Mouse (Mus musculus) embryonic stem cell, embryonic (primary cell): Measurements from ENCODE around the gene 2310039H08Rik.

ENCODE experiments used
- CTCF ChIA-PET, 4 experiments: fragments of 300-600 bp in 2 of 4; fragments of 350-600 bp in 2 of 4; sonication (Branson Sonifier 250); formaldehyde crosslinking; loops; one replicate each; lab custom pipeline; 2022; ENCODE audit warnings: inconsistent platforms in 2 of 4; lab: Charles Lee
- POLR2A ChIA-PET, 4 experiments: fragments of 300-600 bp in 2 of 4; fragments of 350-600 bp in 2 of 4; sonication (Branson Sonifier 250); formaldehyde crosslinking; loops; one replicate each; lab custom pipeline; 2022; ENCODE audit warnings: antibody characterized with exemption in 4 of 4, inconsistent platforms in 1 of 4; lab: Charles Lee

The 2310039H08Rik gene

DNA sequence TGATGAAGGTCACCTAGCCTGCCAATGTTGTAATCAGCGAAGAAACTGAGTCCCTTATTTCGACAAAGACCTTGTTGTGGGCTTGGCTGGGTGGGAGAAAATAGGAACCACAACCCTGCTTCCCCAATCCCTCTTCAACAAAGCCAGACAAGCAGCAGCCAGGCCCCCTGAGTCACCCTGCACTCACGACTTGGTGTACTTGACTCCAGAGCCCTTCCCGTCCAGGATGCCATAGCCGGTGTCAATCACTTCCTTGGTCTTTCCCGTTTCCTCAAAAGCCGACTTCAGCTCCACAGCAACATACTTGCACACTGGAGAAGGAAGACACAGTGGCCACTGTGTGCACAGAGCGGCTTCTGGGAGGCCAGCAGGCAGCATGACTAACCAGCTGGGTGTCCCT, 25.2 kb upstream of the 2310039H08Rik start:
- POLR2A ChIA-PET, result interaction anchor here in 2 of 4 experiments (0.7 to 2.5 kb wide), 5 partner anchors 13 to 100 kb away, joined by 3 to 11 read pairs (median 4); partner anchors contain the start of gene 2310039H08Rik (in 1 of the 2)
- CTCF ChIA-PET, result interaction anchor here in 2 of 4 experiments (0.6 to 1.6 kb wide), 3 partner anchors 11 to 220 kb away, joined by 3 to 11 read pairs (median 5); no protein-coding TSS in a partner anchor

DNA sequence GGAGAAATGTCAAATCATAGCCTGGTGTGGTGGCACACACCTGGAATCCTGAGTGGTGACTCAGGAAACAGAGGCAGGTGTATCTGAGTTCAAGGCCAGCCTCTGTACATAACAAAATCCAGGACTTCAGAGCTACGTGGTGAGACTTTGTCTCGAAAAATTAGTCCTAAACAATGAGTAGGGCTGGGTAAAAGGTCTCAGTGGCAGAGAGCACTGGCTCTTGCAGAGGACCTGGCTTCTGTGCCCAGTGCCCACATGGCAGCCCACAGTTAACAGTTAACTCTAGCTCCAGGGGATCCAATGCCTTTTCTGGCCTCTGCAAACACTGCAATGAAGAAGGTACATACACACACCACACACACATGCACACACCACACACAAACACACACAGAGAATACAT, 24.6 kb upstream of the 2310039H08Rik start:
- ChIA-PET CTCF (interaction anchor here in 2 of 4 experiments (0.6 to 1.6 kb wide), 3 partner anchors 11 to 221 kb away, joined by 3 to 11 read pairs (median 5); no protein-coding TSS in a partner anchor), POLR2A (interaction anchor here in 2 of 4 experiments (0.7 to 2.5 kb wide), 5 partner anchors 12 to 100 kb away, joined by 3 to 11 read pairs (median 4); partner anchors contain the start of gene 2310039H08Rik (in 1 of the 2))

DNA sequence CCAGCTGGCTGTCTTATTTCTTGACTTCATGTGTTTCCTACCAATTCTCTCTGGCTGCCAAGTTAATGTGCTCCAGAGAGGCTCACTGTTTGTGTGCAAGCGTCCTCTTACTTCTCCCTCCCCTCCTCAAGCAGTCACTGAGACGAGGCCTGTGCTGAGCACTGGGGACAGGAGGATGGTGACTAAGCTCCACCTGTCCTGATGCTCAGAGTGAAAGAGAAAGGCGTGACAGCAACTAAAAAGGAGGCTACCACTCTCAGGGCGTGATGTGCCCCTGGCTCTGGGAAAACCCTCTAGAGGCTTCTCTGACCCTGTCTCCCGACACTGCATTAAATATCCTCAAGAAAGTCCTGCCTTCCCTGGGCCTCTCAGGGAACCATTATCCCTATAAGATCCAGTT, 23.2 kb upstream of the 2310039H08Rik start:
- POLR2A ChIA-PET, result interaction anchor here in 1 of 4 experiments (1.5 to 2.5 kb wide), 2 partner anchors 23 to 141 kb away, joined by 10 to 11 read pairs; partner anchors contain the start of genes 2310039H08Rik and Tbcc

DNA sequence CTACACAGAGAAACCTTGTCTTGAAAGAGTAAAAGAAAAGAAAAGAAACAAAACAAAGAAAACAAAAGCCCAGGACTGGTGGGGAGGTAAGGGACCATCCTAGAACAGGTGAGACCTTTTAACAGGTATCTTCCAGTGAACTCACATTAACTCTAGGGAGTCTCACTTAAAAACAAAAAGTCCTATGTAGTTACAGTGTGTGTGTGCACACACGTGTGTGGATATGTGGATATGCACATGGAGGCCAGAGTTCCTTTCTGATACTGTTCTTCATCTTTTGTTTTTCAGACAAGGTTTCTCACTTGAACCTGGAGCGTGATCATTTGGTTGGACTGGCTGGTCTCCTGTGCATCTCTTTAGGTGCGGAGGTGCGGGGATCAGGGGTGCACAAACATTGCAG, 21.9 kb upstream of the 2310039H08Rik start:
- CTCF ChIA-PET, result no interaction called here

More for the DNA sequence above, 23.2 kb upstream of the 2310039H08Rik start:
- CTCF ChIA-PET, result no interaction called here

DNA sequence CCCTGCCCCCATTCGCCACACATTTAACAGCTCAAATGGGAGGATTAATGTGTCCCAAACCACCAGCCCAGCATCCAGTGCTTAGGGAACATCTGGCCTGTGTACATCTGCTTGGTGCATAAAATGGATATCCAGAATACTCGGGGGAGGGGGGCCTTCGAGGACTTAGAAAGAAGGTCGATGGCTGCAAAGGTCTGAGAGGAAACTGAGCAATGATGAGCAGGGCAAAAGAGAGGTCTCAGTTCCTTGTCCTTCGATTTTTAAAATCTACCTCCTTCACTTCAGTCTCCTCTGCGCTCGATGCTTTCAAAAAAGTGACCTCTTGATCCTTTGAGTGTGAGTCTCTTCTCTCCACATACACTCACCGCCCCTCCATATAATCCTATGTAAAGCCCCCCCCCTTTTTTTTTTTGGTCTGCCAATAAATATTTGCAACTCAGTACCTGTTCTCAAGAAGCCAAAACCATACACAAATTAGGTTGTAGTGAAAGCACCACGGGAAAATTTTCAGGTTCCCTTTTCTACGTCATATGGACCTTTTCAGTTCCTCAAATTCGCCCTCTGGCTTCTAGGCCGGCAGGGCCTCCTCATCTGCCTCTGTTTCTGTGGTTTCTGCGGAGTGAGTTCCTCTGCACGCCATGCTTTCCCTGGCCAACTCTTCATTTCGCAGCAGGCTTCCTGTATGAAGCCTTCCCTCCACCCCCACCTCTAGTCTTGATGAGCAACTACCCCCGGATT, 21.2 kb upstream of the 2310039H08Rik start:
- POLR2A ChIA-PET, result interaction anchor here (0.7 to 15.1 kb wide), 58 partner anchors 8 to 1164 kb away, joined by 3 to 235 read pairs (median 6); partner anchors contain the start of genes 2310039H08Rik (in 3 of the 4), Ppp2r5d (in 2 of the 4), Ptcra (in 2 of the 4) and Rpl7l1 (in 2 of the 4)
- CTCF ChIA-PET, result interaction anchor here in 3 of 4 experiments (0.6 to 1.6 kb wide), 13 partner anchors 10 to 1225 kb away, joined by 3 to 16 read pairs (median 4); partner anchors contain the start of genes Rpl7l1 (in 1 of the 3) and Tbcc (in 1 of the 3)

More for the DNA sequence above, 21.9 kb upstream of the 2310039H08Rik start:
- POLR2A ChIA-PET, result interaction anchor here in 1 of 4 experiments (15.1 kb wide), 1 partner anchor 24 kb away, joined by 235 read pairs; the partner anchor contains the start of gene 2310039H08Rik

DNA sequence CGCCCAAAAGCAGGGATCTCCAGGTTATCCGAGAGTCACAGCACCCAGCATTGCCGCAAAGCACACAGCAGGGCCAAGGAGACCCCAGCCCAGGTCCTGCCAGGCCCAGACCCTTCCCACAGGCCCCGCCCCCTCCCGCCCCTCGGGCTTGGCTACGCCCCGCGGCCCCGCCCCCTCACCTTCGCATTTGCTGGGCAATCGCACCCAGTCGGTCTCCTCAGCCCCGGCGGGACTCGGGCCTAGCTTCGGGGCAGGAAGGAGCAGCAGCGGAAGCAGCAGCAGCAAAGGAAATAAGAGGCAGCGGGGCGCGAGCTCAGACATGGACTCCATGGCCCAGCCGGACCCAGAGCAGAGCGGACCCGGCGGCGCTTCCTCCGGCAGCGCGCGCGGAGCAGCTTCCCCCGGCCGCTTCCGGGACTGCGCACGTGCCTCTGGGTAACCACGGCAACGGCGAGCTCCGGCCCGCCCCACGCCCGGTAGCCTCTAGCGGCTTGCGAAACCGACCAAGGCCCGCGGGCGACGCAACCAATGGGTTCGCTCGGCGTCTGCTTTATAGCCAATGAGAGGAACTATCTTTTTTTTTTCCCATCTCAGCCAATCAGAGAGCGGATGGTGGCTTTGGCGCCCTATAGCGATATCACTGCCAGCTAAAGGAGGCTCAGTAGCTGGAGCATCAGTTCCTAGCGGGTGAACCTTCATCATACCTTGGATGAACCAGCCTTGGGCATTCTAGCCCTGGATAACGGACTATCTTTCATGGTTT, 20.5 kb upstream of the 2310039H08Rik start, which contains the start of gene Cnpy3:
Gene Cnpy3, minus strand, starts transcription at position 421 of the 763 bp plus-strand sequence.
- ChIA-PET CTCF (interaction anchor here (0.6 to 1.6 kb wide), 17 partner anchors 9 to 1963 kb away, joined by 3 to 16 read pairs (median 4); partner anchors contain the start of genes Rpl7l1 (in 1 of the 4) and Tbcc (in 1 of the 4)), POLR2A (interaction anchor here (0.6 to 15.1 kb wide), 75 partner anchors 9 to 1165 kb away, joined by 3 to 235 read pairs (median 4); partner anchors contain the start of genes 2310039H08Rik (in 3 of the 4), Bicral (in 3 of the 4), Ptcra (in 3 of the 4) and Ppp2r5d (in 2 of the 4))

DNA sequence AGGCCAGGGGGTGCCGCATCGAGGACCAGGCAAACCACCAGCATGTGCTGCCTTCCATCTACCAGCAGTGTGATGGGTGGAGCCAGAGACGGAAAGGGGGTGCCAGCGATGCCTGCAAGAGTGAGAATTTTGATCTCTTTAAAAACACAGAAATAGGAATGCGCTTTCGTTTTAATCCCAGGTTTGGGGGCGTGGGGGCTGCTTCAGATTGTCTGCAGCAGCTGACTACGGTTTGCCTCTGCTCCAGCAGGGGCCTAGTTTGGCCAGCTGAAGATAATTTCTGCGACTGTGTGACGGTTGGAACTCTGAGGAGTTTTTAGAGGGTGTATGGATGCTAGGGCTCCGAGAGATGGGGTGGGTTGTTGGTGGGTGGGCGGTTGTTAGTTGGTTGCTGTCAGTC, 13.7 kb upstream of the 2310039H08Rik start:
- CTCF ChIA-PET, result interaction anchor here in 1 of 4 experiments (0.5 kb wide), 1 partner anchor 99 kb away, joined by 3 read pairs; no protein-coding TSS in a partner anchor
- POLR2A ChIA-PET, result interaction anchor here (0.7 to 15.1 kb wide), 4 partner anchors 14 to 52 kb away, joined by 3 to 235 read pairs (median 8); partner anchors contain the start of gene 2310039H08Rik (in 2 of the 4)

DNA sequence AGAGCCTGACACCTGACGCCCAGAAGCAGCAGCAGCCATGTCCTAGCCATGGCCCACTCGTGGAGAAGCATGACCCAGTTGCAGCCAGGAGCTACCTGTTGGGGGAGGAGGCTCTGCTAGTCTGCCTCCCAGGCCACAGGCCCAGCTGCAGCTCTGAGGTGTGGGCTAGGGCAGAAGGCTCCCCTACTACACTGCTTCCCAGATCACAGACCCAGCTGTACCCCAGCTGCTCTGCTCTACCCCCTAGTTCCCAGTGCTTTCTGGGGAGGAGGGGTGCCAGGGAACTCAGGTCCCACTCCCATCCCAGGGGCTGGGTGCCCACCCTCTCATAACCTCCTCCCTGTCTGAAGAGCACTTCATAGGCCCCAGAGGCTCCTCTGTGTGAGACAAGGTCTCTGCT, 8.9 kb upstream of the 2310039H08Rik start, which contains the start of gene Ptcra:
Gene Ptcra, minus strand, starts transcription at position 169 of the 400 bp plus-strand sequence.
- ChIA-PET CTCF (interaction anchor here in 1 of 4 experiments (1.0 kb wide), 1 partner anchor 53 kb away, joined by 4 read pairs; no protein-coding TSS in a partner anchor), POLR2A (interaction anchor here in 3 of 4 experiments (0.6 to 15.1 kb wide), 19 partner anchors 9 to 127 kb away, joined by 3 to 235 read pairs (median 4); partner anchors contain the start of genes 2310039H08Rik (in 3 of the 3), Cnpy3 (in 3 of the 3), Rpl7l1 (in 1 of the 3) and Tbcc (in 1 of the 3))

DNA sequence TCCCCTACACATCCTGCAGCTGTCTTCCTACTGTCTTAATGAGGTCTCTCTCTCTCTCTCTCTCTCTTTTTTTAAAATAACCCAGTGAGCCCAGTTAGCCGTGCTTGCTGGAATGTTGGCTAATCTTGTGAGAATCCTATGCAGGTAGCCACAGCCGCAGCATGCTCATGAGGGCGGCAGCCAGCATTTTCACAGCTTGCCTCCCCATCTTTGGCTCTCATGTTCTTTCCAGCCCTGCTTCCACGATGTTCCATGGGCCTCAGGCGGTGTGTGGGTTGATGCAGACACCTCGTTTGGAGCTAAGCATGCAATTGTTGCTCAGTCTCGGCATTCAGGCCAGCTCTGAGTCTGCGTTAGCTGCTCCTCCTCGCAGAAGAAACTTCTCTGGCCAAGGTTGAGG, 7.5 kb upstream of the 2310039H08Rik start:
- CTCF ChIA-PET, result interaction anchor here in 1 of 4 experiments (0.6 kb wide), 1 partner anchor 591 kb away, joined by 3 read pairs; no protein-coding TSS in a partner anchor
- POLR2A ChIA-PET, result interaction anchor here in 3 of 4 experiments (1.6 to 15.1 kb wide), 4 partner anchors 8 to 13 kb away, joined by 5 to 235 read pairs (median 12); partner anchors contain the start of genes 2310039H08Rik (in 1 of the 3) and Cnpy3 (in 1 of the 3)

DNA sequence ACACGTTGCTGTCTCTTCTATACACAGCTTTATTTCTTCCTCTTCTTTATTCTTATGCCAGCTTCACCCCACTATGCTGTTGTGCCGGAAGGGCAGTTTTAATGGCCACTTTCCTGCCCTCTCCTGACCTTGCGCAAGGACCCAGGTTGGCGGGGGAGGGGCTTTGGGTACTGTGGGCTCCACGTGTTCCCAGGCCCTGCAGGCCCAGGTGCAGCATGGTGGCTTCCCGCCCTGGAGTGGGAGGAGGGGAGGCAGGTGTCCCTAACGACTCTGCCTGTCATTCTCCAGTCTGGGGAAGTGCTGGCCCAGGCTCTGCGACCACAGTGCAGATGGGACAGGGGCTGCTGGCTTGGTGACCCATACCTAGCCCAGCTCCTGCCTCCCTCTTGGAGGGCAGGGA, 4.6 kb upstream of the 2310039H08Rik start:
- CTCF ChIA-PET, result no interaction called here
- POLR2A ChIA-PET, result interaction anchor here in 2 of 4 experiments (0.6 to 14.2 kb wide), 8 partner anchors 10 to 123 kb away, joined by 3 to 235 read pairs (median 4); partner anchors contain the start of genes Cnpy3 (in 1 of the 2), Ptcra (in 1 of the 2) and Tbcc (in 1 of the 2)

DNA sequence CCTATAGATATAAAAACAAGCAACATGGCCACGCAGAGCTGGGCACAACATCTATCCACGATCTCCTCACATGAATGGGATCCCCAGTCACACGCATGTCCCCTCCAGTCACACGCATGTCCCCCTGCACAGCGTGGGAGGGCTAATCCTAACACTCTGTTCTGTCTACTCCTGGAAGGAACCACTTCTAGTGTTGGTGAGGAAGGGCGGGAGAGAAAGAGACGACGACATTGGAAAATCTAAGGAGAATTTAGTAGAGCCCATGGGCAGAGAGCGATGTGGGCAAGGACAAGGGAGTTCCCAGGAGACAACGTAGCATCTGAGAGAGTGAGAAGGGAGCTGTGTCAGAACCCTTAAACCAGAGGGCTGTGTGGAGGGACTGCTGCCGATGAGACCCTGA, 1.9 kb upstream of the 2310039H08Rik start:
- ChIA-PET CTCF (interaction anchor here in 1 of 4 experiments (0.6 kb wide), 1 partner anchor 10 kb away, joined by 5 read pairs; no protein-coding TSS in a partner anchor), POLR2A (interaction anchor here in 3 of 4 experiments (0.6 to 14.2 kb wide), 21 partner anchors 11 to 128 kb away, joined by 3 to 235 read pairs (median 4); partner anchors contain the start of genes Cnpy3 (in 2 of the 3), Rpl7l1 (in 2 of the 3), Bicral (in 1 of the 3) and Gnmt (in 1 of the 3))

DNA sequence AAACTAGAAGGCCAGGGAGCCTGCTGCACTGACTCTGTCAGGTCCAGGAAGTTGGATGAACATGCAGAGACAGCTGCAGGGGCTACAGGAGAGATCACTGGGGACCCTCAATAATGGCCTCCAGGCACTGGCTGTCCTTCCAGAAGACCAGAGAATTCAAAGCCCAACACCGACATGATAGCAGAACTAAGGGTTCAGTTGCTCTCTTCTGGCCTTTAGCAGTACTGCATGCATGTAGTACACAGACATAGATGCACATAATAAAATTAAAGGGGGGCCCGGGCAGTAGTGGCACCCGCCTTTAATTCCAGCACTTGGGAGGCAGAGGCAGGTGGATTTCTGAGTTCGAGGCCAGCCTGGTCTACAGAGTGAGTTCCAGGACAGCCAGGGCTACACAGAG, 1.4 kb upstream of the 2310039H08Rik start:
- ChIA-PET POLR2A (interaction anchor here in 3 of 4 experiments (0.9 to 14.2 kb wide), 20 partner anchors 11 to 512 kb away, joined by 3 to 235 read pairs (median 4); partner anchors contain the start of genes Cnpy3 (in 2 of the 3), Rpl7l1 (in 2 of the 3), Gnmt (in 1 of the 3) and Mea1 (in 1 of the 3)), CTCF (interaction anchor here in 1 of 4 experiments (0.6 kb wide), 1 partner anchor 11 kb away, joined by 5 read pairs; no protein-coding TSS in a partner anchor)

DNA sequence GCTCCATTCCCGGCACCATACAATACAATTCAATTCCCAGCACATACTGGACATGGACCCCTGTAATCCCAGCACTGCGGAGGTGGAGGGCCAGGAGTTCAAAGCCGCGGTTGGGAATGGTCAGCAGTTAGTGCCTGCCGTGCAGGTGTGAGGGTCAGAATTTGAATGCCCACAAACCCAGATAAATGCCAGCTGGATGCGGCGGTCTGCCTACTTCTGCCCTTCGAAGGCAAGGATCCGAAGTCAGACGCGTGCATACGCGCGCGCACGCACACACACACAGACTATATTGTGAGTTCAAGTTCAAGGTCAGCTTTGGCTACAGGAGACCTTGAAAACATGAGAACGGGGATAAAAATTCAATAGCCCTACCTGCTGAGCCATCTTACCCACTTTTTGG, 819 bp upstream of the 2310039H08Rik start:
- ChIA-PET POLR2A (interaction anchor here (0.6 to 14.2 kb wide), 47 partner anchors 10 to 512 kb away, joined by 3 to 235 read pairs (median 7); partner anchors contain the start of genes Rpl7l1 (in 4 of the 4), Cnpy3 (in 3 of the 4), Tbcc (in 3 of the 4) and Gnmt (in 1 of the 4)), CTCF (interaction anchor here (0.5 to 1.5 kb wide), 4 partner anchors 13 to 1265 kb away, joined by 3 to 6 read pairs (median 3); partner anchors contain the start of gene Aars2 (in 1 of the 4))

DNA sequence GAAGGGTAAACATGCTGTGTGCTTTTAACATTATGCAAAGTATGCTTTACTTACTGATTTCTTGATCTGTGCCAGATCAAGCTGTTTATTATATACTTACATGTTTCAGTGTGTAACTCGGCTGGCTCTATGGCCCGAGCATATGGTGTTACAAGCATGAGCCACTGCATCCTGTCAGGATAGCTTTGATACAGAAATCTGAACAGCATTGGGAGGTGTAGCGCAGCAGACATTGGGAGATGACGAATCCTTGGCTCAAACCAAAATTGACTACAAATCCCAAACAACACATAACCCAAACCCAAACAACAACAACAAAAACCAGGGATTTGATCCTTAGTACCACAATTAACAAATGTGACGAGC, 414 bp upstream of the 2310039H08Rik start:
- ChIA-PET CTCF (interaction anchor here (0.5 to 1.5 kb wide), 11 partner anchors 12 to 1265 kb away, joined by 3 to 12 read pairs (median 3); partner anchors contain the start of genes Tbcc (in 2 of the 4), Aars2 (in 1 of the 4) and Bicral (in 1 of the 4)), POLR2A (interaction anchor here (0.6 to 14.2 kb wide), 77 partner anchors 8 to 513 kb away, joined by 3 to 235 read pairs (median 5); partner anchors contain the start of genes Rpl7l1 (in 4 of the 4), Tbcc (in 4 of the 4), Cnpy3 (in 3 of the 4) and Ptcra (in 3 of the 4))

DNA sequence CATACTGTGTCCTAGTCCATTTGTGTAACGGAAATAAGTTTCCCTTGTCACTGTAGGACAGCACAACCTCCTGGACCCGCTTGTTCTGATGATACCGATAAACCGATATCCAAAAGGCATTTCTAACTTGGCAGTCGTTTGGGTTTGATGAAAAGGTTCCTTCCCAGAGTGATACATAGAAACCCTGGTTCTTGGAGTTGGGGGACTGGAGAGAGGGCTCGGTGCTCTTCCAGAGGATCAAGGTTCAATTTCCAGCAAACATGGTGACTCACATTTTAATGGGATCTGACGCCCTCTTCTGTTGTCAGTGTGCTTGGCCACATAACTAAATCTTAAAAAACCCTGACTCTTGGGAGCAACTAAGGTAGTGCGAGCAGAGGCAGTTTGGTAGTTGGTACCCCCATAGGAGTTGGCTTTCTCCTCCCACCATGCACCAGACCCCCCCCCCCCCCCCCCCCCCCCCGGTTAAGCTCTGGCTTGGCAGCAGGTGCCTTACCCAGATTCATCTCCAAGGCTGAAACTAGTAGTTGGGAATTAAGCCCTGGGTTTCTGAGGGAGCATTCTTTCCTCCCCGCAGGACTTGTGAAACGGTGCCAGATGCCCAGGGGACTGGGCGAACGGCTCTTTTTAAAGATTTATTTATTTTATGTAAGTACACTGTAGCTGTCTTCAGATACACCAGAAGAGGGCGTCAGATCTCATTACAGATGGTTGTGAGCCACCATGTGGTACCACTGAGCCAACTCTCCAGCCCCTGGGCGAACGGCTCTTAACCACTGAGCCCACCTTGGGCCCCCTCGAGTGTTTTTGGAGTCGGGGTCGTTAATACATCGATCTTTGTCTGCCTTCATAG, 1.1 kb downstream of the 2310039H08Rik start:
- POLR2A ChIA-PET, result interaction anchor here (0.6 to 14.2 kb wide), 78 partner anchors 8 to 1260 kb away, joined by 3 to 235 read pairs (median 4); partner anchors contain the start of genes Cnpy3 (in 3 of the 4), Ptcra (in 3 of the 4), Rpl7l1 (in 3 of the 4) and Tbcc (in 2 of the 4)
- CTCF ChIA-PET, result interaction anchor here (0.6 to 1.5 kb wide), 7 partner anchors 23 to 381 kb away, joined by 3 to 5 read pairs (median 3); partner anchors contain the start of gene Tbcc (in 1 of the 4)
